Mouse (Mus musculus) mouse embryonic stem cell (cell line): ENCODE data around the gene Atf1.

Source experiments
- in situ Hi-C, 2 experiments: fragments of 300-500 bp; cut with MboI; formaldehyde crosslinking; loops; 1 replicate in 1 of 2; 3 replicates in 1 of 2; pipeline ENCODE4 v1.14.3; 2019 to 2020; ENCODE audit warnings: low sequenced_read_pairs in 2 of 2, low pct_unique_long_range_greater_than_20kb in 1 of 2, mixed read lengths in 1 of 2; ENCODE audit not compliant: unreplicated experiment in 1 of 2

Gene Atf1

DNA sequence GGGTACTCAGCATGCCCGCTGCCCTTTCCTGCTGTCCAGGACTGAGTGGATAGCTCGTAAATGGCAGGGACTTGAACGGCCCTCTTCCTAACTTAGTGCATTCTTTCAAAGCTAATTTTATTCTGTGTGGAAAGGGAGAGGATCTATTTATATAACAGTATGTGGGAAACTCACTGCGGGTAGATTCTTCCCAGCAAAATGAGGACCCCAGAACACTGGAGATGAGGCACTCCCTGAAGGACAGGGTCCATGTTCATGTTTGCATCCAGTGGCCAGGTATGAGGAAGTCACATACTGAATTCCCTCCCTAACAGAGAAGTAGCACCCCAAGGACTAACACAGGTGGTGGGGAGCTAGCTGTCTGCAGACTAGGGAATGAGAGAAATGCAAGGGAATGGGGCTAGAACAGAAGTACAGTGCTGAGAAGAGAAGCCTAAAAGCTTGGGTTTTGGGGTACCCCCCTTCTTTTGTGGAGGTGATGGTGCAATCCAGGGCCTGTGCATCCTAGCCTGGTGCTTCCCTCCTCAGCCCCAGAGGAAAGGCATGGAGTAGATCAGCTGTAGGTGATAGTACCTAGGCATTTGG lies 25.1 kb upstream of the Atf1 start:
- in situ Hi-C loops: no loop called here

DNA sequence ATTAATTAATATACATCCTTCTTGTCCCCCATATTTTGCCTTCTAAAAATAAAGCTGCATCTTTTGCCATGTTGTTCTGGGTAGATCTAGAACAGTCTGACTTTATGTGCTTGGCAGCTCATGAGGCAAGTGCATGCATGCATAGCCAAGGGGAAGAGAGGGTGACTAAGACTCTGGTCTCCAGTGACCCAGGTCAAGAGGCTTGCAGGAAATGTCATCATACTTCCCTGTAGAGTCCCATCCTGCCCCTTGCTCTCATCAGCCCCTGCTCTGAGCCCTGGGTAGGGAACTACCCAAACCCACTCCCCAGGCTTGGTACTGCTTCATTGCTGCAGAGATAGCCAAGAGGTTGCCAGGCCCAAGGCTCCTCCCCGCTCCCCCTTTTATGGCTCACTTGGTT lies 23.0 kb upstream of the Atf1 start:
- in situ Hi-C loops: no loop called here

DNA sequence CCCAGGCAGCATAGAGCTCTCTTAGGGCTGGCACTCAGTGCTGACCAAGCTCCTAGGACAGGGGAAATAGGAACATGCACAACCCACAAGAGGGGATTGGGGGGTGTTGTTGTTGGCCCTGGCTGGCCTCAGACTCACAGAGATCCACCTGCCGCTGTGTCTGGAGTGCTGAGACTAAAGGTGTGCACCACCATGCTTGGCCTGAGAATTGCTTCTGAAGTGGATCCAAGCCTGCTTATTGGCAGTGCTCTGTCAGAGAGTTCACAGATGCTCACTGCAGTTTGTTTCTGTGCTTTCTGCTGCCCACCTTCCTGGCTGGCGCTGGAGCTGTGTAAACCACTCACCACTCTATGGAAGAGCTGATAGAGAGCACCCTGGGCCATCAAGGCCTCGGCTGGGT lies 17.6 kb upstream of the Atf1 start:
- in situ Hi-C loops: no loop called here

DNA sequence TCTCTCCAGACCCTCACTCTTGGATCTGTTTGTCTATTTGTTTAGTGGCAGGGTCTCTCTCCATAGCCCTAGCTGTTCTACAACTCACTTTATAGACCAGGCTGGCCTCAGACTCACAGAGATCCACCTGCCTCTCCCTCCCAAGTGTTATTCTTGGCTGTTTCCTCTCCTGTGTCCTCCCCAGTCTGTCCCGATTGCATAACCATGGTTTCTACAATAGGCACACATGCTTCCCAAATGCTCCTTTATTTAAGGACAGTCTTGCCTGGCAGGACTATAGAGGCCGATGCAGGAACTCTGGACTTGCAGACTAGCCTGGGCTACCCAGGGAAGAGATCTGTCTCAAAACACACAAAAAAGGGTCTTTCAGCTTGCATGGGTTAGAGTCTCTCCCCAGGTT lies 14.3 kb upstream of the Atf1 start:
- in situ Hi-C loops: no loop called here

DNA sequence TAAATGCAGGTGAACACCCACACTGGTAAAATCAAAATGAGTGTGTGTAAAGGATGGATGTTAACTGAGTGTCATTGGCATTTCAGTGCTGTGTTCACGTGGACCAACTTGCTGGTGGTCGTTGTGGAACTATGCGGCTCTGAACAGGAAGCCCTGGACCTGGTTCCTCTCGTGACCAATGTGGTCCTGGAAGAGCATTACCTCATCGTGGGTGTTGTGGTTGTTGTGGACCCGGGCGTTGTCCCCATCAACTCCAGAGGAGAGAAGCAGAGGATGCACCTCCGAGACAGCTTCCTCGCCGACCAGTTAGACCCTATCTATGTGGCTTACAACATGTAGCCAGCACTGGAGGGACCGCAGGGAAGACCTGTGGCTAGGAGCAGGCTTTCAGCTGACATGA lies 12.5 kb upstream of the Atf1 start:
- in situ Hi-C loops: no loop called here

DNA sequence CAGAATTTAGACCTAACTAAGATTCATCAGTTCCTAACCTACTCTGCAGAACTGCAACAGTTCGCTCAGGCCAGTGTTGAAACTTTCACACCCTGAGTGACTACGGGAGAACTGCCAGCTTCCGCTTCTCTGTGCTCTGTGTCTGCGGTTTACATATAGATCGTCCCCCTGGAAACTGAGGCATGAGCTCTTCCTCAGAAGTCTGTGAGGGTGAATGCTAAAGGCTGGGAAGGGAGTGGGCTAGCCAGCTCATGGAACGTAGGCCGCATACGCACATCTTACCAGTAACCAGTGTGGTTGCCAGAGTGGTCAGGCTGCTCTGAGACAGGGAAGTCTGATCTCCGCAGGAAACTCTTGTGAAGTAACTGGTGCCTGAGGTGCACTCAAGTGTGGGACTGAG lies 11.4 kb upstream of the Atf1 start:
- in situ Hi-C loops: no loop called here

DNA sequence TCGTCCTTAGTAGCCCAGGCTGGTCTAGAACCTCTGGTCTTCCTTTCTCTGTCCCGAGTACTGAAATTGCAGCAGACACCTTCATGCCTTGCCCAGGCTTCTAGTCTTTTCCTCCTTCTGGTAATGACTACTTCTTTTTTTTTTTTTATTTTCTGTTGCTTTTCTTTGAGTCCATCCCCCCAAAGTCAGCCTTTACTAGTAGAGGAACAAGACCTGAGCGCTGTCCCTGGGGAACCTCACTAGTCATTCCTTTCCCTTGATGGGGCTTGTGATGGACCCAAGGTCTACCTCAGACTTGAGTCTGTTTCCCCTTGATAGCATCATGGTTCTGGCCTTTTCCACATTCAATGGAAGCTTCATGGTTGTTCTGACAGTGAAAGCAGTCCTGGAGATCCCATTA lies 9.6 kb upstream of the Atf1 start:
- in situ Hi-C loops: no loop called here

DNA sequence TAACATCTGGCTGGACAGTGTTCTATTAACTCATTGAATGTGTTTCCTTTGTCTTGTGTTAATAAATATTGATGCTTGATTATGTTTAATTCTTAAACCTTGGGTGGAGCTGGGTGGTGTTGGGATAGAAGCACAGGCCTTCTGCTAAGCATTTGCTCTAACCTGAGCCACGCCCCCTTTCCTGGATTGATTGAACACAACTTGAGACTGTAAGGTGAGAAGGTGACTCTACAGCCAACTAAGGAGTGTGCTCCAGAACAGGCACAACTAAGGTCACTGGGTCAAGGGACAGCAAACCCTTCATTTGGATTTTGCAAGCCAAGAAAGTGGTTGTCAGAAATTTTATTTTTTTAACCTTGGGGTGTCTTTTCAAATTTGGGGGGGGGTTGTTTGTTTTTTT lies 8.2 kb upstream of the Atf1 start:
- in situ Hi-C loops: no loop called here

DNA sequence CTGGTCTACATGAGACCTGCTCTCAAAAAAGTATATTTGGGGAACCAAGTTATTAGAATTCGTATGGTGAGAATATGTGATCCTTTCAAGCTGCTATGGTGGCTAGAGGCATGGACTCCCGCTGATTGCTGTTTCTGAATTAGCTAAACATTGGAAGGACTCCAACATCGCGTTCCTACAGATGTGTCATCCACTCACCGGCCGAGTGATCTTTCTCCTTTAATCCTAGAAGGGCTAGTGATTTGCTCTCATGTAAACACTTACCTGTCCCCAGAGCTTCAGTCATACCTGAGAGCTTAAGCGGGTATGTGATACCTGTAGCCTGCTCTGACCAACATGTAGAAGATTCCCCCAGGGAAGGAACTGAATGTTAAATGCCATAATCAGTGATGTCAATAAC lies 6.7 kb upstream of the Atf1 start:
- in situ Hi-C loops: no loop called here

DNA sequence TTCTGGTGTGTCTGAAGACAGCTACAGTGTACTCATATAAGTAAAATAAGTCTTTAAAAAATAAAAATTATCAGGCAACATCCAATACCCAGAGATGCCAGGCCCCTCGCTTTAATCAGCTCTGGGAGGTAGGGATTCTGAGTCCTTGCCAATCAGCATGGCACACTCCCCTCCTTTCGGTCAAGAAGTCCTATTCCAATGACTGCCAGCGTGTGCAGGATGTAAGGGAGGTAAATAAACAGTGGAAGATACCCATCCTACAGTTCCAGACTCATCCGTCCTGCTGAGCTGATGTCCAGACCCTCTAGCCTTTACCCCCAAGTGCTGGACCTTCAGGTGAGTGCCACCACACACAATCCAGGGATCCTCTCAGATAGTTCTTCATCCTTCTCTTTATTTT lies 2.2 kb upstream of the Atf1 start:
- in situ Hi-C loops: no loop called here

DNA sequence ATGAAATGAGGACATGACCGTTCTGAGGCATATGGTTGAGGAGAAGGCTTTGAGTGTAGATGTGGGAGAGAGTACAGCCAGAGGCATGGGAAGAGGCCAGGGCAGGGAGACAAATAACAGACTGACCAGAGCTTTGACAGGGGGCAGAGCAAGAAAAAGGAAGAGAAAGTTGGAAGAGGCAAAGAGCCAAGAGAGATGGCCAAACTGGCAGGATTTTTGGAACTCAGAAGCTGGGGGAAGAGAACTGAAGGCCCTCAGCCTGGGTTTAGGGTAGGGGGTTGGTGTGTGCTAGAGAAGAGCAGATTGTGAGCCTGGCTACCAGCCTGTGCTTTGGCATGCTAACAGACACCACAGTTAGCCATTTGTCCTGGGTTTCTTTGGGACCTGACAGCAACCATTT lies 1.7 kb upstream of the Atf1 start:
- in situ Hi-C loops: no loop called here

DNA sequence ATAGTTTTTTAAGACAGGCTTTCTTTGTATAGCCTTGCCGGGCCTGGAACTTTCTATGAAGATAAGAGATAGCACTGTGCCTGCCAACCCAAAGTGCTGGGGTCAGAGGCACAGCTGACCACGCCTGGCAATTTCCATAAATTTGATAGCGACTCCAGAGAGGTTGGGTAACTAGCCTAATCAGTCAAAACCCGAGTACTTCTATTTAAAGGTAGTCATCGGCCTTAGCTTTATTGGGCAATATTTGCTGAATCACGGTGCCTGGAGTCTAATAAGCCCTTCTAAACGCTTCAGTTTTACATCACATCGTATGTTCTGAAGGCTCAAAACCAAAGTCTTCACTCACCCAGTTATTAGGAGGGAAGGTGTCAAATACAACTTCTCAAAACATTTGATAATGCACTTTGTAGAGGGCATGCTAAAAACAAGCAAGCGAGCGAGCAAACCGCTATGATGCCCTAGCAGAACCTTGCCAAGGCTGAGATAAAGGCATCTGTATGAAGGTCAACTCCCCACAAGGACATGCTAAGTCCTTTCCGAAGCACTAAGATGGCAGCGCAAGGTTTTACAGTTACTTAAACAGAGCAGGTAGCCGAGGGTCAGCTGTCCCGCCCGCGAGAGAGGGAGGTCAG lies 472 bp upstream of the Atf1 start:
- in situ Hi-C loops: no loop called here

DNA sequence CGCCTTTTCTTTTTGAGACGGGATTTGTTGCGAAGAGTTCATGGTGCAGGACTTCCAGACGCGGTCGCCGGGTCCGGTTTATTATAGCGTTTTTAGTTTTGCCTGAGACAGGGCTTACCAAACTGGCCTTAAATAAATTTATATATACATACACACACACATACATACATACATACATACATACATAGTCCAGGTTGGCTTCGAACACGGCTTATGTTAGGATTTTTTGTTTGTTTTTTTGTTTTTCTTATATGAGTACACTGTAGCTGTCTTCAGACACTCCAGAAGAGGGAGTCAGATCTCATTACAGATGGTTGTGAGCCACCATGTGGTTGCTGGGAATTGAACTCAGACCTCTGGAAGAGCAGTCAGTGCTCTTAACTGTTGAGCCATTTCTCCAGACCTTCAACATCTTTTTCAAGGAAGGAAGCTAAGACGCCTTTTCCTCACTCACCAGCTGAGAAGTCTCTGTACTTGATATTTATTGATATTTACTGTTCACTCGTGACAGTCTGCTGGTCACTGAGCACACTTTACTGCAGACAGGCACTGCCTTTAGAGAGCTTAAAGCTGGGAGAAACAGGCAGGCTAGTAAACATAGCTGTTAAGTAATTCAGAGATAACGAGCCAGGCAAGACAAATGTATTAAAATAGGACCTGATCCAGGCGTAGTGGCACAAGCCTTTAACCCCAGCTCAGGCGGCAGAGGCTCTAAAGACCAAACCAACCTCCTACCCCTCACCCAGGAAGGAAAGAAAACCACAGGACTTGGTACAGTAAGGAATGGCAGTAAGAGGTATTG lies 1.1 kb downstream of the Atf1 start:
- in situ Hi-C loops: no loop called here

DNA sequence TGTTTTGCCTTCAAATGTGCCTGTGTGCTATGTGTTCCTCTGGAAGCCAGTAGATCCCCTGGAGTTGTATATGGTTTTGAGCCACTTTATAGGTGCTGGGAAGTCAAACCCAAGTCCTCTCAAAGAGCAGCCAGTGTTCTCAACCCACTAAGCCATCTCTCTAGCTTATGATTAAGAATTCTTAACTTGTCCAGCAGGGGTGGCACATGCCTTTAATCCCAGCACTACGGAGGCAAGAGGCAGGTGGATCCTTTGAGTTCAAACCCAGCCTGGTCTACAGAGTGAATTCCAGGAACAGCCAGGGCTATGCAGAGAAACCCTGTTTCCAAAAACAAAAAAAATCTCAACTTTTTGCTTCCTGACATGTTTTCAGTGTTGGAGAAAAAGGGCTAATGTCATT lies 3.0 kb downstream of the Atf1 start:
- in situ Hi-C loops: loop anchor here in 1 of 2 experiments (5.0 kb wide), 1 partner anchor 37 kb away; no protein-coding TSS in a partner anchor

DNA sequence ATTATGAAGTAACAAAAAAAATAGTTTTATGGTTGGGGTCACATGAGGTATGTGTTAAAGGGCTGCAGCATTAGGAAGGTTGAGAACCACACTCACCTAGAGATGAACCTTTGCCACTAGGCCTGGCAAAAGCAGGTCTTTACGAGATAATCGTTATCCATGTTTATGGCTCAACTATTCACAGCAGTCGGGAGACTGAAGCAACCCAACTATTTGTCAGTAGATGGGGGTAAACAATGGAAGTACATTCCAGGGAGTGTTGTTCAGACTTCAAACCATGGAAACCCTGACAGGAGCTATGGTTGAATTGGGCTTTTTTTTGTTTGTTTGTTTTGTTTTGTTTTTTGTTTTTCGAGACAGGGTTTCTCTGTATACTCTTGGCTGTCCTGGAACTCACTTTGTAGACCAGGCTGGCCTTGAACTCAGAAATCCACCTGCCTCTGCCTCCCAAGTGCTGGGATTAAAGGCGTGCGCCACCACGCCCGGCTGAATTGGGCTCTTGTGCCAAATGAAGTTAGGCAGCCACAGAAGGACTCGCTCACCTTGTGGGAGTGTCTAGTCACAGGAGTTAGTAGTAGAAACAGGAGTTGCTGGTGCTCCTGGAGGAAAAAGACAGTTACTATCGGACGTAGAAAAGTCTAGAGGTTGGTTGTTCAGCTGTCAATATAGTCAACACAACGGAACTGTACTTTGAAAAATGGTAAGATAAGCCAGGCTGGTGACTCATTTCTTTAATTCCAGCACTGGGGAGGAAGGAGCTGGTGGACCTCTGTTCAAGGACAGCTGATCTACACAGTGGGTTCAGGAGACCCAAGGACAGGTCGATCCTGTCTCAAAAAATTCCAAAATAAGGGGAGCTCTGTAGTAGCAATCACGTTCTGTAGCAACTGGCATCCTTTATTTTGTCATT lies 4.3 kb downstream of the Atf1 start:
- in situ Hi-C loops: loop anchor here in 1 of 2 experiments (5.0 kb wide), 1 partner anchor 35 kb away; no protein-coding TSS in a partner anchor

DNA sequence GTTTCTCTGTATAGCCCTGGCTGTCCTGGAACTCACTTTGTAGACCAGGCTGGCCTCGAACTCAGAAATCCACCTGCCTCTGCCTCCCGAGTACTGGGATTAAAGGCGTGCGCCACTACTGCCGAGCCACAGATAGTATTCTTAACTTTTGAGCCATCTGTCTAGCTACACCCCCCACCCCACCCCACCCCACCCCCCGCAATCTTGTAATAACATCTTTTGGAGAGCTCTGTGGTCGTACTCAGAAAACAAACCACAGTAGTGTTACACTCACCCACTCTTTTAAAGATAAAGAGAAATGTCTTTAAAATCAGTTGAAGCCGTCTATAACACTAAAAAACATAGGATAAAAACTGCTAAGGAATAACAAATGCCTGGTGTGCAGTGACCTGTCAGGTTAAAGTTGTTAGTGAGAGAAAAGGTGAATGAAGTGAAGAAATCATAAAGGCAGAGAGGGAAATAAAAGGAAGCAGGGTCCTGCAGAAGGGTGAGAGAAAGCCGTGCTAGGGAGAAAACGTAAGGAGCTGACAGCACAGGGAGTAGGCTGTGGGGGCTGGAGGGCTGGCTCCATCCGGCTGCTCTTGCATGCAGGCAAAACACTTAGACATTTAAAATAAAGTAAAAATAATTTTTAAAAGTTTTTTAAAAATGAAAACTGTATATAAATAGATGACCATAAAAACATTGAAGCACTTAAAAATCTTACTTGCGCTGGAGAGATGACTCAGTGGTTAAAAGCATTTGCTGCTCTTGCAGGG lies 7.8 kb downstream of the Atf1 start:
- in situ Hi-C loops: no loop called here

DNA sequence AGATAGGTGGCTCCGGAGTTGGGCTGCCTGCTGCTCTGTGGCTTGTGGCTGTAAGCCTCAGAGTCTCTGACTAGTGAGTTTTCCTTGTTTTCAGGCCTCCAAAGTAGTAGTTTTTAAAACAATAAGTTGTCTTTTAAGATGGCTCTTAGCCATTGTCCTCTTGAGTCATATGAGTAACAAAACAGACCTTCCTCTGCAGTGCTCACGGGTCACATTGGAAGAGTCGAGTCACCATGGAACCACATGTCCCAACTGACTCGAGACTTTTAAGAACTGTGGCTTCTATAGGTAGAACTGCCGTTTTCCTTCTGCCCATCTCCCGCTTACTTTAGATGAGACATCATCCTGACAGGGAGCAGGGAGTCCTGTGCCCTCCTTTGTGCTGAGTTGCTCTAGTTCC lies 9.3 kb downstream of the Atf1 start:
- in situ Hi-C loops: no loop called here

DNA sequence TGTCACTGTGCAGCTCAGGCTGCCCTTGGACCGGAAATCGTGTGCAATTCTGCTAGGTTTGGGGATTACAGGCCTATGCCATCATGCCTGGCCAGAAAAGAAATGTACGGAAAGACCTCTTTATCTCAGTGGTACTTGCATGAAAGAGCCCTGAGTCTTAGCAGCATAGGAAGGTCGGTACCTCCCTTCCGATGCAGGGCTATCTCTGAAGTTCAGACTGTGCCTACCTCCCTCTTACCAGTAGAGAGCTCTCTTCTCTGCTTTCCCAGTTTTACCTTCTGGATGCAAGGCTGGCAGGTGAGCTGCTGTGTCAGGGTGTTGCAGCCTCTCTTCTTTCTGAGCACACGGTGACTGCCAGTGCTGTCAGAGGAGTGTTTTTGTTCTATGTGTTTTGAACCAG lies 14.2 kb downstream of the Atf1 start:
- in situ Hi-C loops: loop anchor here in 1 of 2 experiments (10.0 kb wide), 1 partner anchor 63 kb away; the partner anchor contains the start of gene Mettl7a1
